Mouse (Mus musculus) telencephalon, adult 2 months (tissue): Measurements from ENCODE around the gene Serpinb1b.
A peak's percentile ranks its signal among the peaks of the same experiment; 100 is the strongest.

Experiments
- DNase-seq: peaks from one replicate; pipeline ENCODE4 v3.0.0-alpha.2; 2011; ENCODE audit warnings: low read depth, low spot score

The Serpinb1b gene

DNA sequence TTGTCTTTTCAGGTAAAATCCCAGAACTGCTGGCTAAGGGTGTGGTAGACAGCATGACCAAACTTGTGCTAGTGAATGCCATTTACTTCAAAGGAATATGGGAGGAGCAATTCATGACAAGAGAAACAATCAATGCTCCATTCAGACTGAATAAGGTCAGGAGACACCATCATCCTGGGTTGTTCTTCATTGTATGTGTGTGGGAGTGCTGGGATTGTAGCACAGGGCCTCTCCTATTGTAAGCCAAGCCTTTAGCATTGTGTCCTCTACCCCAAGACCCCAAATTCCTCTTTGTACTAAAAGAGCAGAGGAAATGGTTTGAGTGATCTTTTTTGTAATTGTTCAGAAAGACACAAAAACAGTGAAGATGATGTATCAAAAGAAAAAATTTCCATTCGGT lies 12.9 kb downstream of the Serpinb1b start:
- no peak for DNase-seq

DNA sequence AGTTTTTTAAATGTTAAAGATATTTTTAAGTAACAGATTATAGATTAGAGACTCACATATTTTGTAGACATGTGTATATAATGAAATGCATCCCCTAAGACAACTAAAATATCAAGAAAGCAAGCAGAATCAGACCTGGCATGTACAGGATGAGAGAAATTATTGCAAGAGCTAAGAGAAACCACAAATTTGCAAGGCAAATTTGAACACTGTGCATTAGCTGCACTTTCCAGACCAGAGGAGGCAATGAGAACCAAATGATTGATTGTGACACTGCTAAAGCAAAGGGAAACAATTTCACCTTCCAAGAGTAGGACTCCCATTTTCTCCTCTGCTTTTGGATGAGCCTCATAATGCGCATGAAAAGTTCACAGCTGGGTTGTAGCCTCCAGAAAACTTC lies 17.2 kb downstream of the Serpinb1b start:
- no peak for DNase-seq

DNA sequence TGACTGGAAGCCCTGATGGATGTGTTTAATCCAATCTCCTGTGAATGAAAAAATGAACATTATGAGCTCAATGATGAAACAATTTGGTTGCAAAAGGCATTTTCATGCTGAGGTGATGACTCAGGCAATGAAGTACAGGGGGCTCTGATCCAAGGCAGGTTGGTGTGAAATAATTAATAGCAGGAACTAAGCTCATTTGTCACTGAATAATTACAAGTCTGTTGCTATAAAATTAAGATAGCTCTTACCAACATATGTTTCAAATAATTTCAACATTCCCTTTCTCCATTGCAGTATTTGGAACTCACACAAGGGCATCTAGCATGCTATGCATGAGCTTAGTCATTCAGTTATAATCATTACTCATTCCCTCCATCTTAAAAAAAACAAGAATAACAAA lies 27.3 kb downstream of the Serpinb1b start:
- no peak for DNase-seq

DNA sequence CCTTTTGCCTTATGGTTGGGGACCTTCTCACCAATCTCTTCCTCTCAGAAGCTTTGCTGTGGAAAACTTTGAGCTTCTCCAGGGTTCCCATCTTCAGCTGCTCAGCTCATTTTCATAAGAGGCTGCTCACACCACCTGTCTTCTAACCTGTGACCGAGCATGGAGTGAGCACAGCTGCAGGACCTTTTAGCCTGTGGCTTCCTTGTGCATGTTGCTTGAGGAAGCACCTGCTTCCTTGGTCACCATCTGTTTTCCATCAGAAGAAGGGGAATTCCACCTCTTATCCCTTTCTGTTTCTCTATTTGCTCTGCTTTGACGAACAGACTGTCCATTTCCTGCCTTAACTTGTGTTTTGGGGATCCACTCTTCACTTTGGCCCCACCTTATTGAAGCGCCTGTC lies 34.7 kb downstream of the Serpinb1b start:
- DNase-seq, result no peak

DNA sequence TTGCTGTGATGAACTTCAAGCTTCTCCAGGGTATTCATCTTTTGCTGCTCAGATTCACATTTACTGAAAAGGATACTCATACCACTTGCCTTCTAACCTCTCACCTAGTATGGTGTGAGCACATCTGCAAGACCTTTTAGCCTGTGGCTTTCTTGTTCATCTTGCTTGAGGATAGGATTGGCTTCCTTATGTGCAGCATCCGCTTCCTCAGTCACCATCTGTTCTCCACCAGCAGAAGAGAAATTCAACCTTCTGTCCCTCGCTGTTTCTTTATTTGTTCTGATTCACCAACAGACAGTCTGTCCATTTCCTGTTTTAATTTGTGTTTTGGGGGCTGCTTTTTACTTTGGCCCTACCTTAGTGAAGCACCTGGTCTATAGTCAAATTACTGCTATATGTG lies 59.3 kb downstream of the Serpinb1b start:
- DNase-seq, result peak; percentile 11

DNA sequence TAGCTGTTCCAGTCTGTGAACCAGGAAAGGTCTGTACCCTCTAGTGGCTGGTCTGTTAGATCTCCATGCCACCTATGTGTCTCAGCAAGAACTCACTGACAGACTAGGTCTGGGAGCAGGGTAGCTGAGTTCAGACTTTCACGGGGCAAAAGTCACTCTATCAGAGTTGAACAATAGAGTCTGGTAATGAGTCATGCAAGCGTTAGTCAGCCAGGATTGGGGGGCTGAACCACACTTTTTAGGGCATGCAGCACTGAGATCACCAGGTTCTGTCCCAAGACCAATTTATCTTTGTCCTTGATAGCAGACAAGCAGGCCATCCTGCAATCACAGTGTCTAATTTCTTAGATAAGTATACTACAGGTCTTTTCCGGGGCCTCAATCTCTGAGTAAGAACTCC lies 63.1 kb downstream of the Serpinb1b start:
- DNase-seq, result no peak
